ENCODE assay signal across 9 mouse cellular contexts in the genomic region with DNA sequence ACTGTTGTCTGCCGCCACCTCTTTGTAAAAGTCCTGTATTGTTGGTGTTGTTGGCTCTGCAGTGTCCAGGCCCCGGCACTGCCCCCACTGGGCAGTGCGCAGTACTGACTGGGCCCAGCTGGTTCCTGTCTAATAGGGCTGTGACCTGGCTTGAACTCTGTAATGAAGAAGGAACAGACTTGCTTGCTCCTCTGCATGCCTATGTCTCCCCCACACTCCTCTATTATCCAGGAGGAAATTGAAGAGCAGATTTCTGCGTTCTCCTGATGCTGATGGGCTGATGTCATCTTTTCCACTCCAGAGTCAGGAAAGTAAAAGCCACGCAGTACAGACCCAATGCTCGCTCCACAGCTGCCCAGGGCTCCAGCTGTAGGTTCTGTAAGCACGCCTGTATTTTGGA.
DNase-seq lines count a peak whose midpoint lies in the region; ATAC-seq and TF ChIP-seq lines count a peak whose summit lies in the region.
"Had no signal": no experiment of that assay in that cellular context is flagged by ENCODE, and none has a peak within 500 bp of the region (broad histone marks: within the 10 kb centered on the region; RNA-seq: fewer than 3 reads in every experiment).

No protein-coding gene starts in this region.

- no peaks in the 10 kb centered on the region for H3K36me3 ChIP-seq in testis, adult 2 months (ENCODE audit: control insufficient read depth, insufficient read depth, low read length)
- peaks cover 8% of the 10 kb centered on the region for H3K36me3 ChIP-seq in heart, embryonic 15.5 days
- peaks cover 55% of the 10 kb centered on the region for H3K36me3 ChIP-seq in limb, embryonic 14.5 days (ENCODE audit: control insufficient read depth, insufficient read depth, low read length)
- H3K36me3 ChIP-seq in midbrain, embryonic 14.5 days (ENCODE audit: control insufficient read depth, insufficient read depth, low read length): no peaks in the 10 kb centered on the region
- H3K36me3 ChIP-seq: midbrain, embryonic 12.5 days had no signal

- TF ChIP-seq POLR2A in testis, adult 2 months (IDR thresholded peaks at IDR 0.05; ENCODE audit: control insufficient read depth, low read depth, low read length): no peak
- TF ChIP-seq POLR2A in limb, embryonic 14.5 days (IDR thresholded peaks at IDR 0.05; ENCODE audit: borderline replicate concordance, extremely low read depth, insufficient read depth, insufficient read length): no peak

- no peaks in the 10 kb centered on the region for H3K9me3 ChIP-seq in heart, embryonic 15.5 days (replicated peaks)
- no peaks in the 10 kb centered on the region; the same call in 1 of the 2 replicates for H3K9me3 ChIP-seq in limb, embryonic 14.5 days (ENCODE audit: control insufficient read depth, low read length)
- no peaks in the 10 kb centered on the region for H3K9me3 ChIP-seq in midbrain, embryonic 14.5 days (ENCODE audit: control insufficient read depth, low read length)
- H3K9me3 ChIP-seq: midbrain, embryonic 12.5 days had no signal

- H3K4me2 ChIP-seq in heart, embryonic 15.5 days: no peak overlapping the region
- H3K4me2 ChIP-seq in limb, embryonic 14.5 days (replicated peaks; ENCODE audit: low read depth, low read length, severe bottlenecking): no peak overlapping the region
- no peak overlapping the region for H3K4me2 ChIP-seq in midbrain, embryonic 14.5 days (ENCODE audit: low read length)
- H3K4me2 ChIP-seq: midbrain, embryonic 12.5 days had no signal

- peak; percentile 54 for ATAC-seq in heart, embryonic 15.5 days (replicated peaks; ENCODE audit: insufficient number of reproducible peaks, insufficient read depth, low FRiP score, low read depth)
- ATAC-seq in limb, embryonic 14.5 days (ENCODE audit: low FRiP score, low read depth): peak; percentile 60
- ATAC-seq in midbrain, embryonic 14.5 days (ENCODE audit: low FRiP score, low TSS enrichment): no peak

- H3K9ac ChIP-seq in heart, embryonic 15.5 days: no peak overlapping the region
- no peak overlapping the region for H3K9ac ChIP-seq in limb, embryonic 14.5 days (ENCODE audit: low read depth, low read length, severe bottlenecking)
- H3K9ac ChIP-seq in midbrain, embryonic 14.5 days (replicated peaks; ENCODE audit: low read length): no peak overlapping the region
- H3K9ac ChIP-seq: midbrain, embryonic 12.5 days had no signal

- peaks cover 5% of the 10 kb centered on the region for H3K4me1 ChIP-seq in testis, adult 2 months (ENCODE audit: control insufficient read depth, insufficient read depth, low read length)
- H3K4me1 ChIP-seq in heart, embryonic 15.5 days (replicated peaks): peaks cover 86% of the 10 kb centered on the region
- peaks cover 81% of the 10 kb centered on the region for H3K4me1 ChIP-seq in limb, embryonic 14.5 days (ENCODE audit: control insufficient read depth, insufficient read depth, low read length)
- H3K4me1 ChIP-seq in midbrain, embryonic 14.5 days (ENCODE audit: control insufficient read depth, insufficient read depth, low read length): peaks cover 13% of the 10 kb centered on the region

- H3K27ac ChIP-seq in testis, adult 2 months (ENCODE audit: control insufficient read depth, insufficient read depth, low read depth, low read length): no peak overlapping the region
- peak overlapping the region; percentile 51 for H3K27ac ChIP-seq in heart, embryonic 15.5 days
- no peak overlapping the region; the same call in 1 of the 2 replicates for H3K27ac ChIP-seq in limb, embryonic 14.5 days (replicated peaks; ENCODE audit: low read depth, low read length)
- no peak overlapping the region for H3K27ac ChIP-seq in midbrain, embryonic 14.5 days (replicated peaks; ENCODE audit: low read depth, low read length)
- H3K27ac ChIP-seq: midbrain, embryonic 12.5 days had no signal

- DNase-seq in testis, postnatal 10 days (ENCODE audit: low spot score): no peak
- DNase-seq in limb, embryonic 14.5 days (ENCODE audit: low spot score): no peak
- DNase-seq in retina, postnatal 1 day: peak; percentile 46
- no peak for DNase-seq in midbrain, embryonic 14.5 days
- DNase-seq in right cerebral cortex, postnatal 25 days: no peak
- no peak for DNase-seq in layer of hippocampus, postnatal 36 days

- H3K4me3 ChIP-seq in testis, adult 2 months (ENCODE audit: control insufficient read depth, low read depth, low read length): no peak overlapping the region
- H3K4me3 ChIP-seq in heart, embryonic 15.5 days: no peak overlapping the region
- H3K4me3 ChIP-seq in limb, embryonic 14.5 days (replicated peaks; ENCODE audit: low read length): no peak overlapping the region
- no peak overlapping the region for H3K4me3 ChIP-seq in midbrain, embryonic 14.5 days (replicated peaks; ENCODE audit: low read depth, low read length)
- H3K4me3 ChIP-seq: midbrain, embryonic 12.5 days had no signal

- TF ChIP-seq CTCF in testis, adult 2 months (IDR thresholded peaks at IDR 0.05; ENCODE audit: control insufficient read depth, insufficient read depth, insufficient replicate concordance, low read depth, low read length): peak; percentile 19; the same call in 1 of the 2 replicates

- WGBS in heart, embryonic 15.5 days: 44% methylated on average over 7 of the region's 7 CpGs
- WGBS in limb, embryonic 14.5 days: 65% methylated on average over 7 of the region's 7 CpGs
- WGBS in midbrain, embryonic 14.5 days: 84% methylated on average over 7 of the region's 7 CpGs

- no peaks in the 10 kb centered on the region for H3K27me3 ChIP-seq in testis, adult 2 months (ENCODE audit: control insufficient read depth, insufficient read depth, low read length)
- no peaks in the 10 kb centered on the region for H3K27me3 ChIP-seq in heart, embryonic 15.5 days
- no peaks in the 10 kb centered on the region for H3K27me3 ChIP-seq in limb, embryonic 14.5 days (ENCODE audit: control insufficient read depth, insufficient read depth, low read length)
- no peaks in the 10 kb centered on the region for H3K27me3 ChIP-seq in midbrain, embryonic 14.5 days (ENCODE audit: control insufficient read depth, insufficient read depth, low read length)
